Mouse (Mus musculus) layer of hippocampus, postnatal 36 days (tissue): Measurements from ENCODE around the gene Apobr. TPM values are rescaled to one million over a fixed set of nuclear protein-coding genes. Genes with fewer than 3 reads are reported as not detected.

ENCODE experiments used
- DNase-seq, 2 experiments: peaks; one replicate each; pipeline ENCODE4 v3.0.0; 2022
- total RNA-seq, 2 experiments: library from RNA; stranded (reverse); gene quantifications; 2 replicates each; pipeline ENCODE4 v1.2.3; 2021

Gene Apobr
- total RNA-seq, 2 experiments from 2014 or later = 0.40 to 0.42 TPM

DNA sequence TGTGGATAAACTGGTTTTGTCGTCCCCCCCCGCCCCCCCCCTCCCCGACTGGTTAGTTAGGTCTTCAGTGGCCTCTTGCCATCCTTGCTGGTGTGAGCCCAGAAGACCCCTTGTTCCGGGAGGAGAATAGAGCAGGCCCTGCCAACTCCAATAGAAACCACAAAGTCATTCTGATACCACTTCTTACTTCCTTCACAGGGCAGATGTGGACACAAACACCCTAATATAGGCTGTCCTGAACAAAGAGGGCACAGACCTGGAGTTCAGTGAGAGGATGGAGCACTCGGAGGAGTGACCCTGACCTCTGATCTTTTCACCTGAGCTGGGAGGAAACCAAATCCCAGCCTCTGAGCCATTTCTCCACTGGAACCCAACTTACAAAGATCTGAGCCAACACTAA, 17.2 kb downstream of the Apobr start:
- DNase-seq = no peak

DNA sequence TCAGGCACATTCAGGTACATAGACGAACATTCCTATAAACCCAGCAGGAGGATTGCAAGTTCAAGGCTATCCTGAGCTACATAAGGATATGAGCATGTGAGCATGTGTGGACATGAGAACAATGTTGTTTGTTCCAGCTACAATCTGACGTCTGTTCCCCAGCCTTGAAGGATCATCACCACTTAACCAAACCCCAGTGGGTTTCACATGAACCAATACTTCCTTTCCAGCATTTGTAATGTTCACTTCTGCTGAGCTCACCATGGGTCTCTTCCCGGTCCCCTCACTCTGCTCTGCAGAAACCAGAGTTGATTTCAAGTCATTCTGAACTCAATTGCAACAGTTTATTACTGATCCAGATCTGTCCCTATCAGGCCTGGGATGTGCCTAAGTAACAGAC, 17.9 kb downstream of the Apobr start:
- DNase-seq = no peak

- DNase-seq = no peak
Measured at GRCm38 (mm10) chr7:126606611-126607010, 21.9 kb downstream of the Apobr start.

DNA sequence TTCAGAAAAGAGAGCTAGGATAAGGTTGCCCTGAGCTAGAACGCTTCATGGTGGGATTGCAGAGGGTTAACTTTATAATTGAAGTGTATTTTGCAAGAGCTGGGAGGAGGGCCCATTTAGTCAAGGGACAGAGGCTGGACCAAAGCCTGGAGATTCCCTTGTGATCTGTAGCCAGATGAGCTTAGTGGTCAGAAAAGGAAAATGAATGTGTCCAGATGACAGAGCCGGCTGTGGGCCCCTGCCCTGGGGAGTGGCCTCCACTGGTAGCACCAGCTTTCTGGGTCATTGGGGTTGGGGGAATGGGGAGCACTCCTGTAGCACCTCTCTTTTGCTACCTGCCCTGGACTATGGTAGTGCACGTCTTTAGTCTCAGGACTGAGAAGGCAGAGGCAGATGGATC, 22.3 kb downstream of the Apobr start:
- DNase-seq = no peak

GRCm38 (mm10) chr7:126607796-126608195, 23.1 kb downstream of the Apobr start:
- no peak for DNase-seq

DNA sequence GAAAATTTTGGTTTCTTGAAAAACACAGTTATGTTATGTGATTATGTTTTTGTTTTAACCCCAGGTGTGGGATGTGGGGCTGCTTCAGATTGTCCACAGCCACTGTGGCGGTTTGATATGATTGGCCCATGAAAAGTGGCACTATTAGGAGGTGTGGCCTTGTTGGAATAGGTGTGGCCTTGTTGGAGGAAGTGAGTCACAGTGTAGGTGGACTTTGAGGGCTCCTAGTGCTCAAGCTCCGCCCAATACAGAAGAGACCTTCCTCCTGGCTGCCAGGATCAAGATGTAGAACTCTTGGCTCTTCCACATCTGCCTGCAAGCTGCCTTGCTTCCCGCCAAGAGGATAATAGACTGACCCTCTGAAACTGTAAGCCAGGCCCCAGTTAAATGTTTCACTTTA, 28.0 kb downstream of the Apobr start:
- DNase-seq = no peak

DNA sequence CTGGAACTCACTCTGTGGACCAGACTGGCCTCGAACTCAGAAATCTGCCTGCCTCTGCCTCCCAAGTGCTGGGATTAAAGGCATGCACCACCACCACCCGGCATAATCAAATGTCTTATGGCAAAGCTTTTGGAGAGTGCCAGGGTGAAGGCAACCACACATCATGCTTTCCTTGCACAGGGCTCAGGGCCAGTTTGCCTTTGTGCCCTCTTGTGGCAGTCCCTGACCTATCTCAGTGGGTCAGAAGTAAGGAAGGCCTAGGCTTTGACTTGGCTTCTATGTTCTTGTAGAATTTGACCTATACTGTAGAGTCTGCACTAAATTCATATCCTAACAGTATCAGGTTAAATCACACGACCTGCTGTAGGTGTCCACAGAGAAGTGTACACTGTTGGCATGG, 32.0 kb downstream of the Apobr start:
- DNase-seq = no peak

DNA sequence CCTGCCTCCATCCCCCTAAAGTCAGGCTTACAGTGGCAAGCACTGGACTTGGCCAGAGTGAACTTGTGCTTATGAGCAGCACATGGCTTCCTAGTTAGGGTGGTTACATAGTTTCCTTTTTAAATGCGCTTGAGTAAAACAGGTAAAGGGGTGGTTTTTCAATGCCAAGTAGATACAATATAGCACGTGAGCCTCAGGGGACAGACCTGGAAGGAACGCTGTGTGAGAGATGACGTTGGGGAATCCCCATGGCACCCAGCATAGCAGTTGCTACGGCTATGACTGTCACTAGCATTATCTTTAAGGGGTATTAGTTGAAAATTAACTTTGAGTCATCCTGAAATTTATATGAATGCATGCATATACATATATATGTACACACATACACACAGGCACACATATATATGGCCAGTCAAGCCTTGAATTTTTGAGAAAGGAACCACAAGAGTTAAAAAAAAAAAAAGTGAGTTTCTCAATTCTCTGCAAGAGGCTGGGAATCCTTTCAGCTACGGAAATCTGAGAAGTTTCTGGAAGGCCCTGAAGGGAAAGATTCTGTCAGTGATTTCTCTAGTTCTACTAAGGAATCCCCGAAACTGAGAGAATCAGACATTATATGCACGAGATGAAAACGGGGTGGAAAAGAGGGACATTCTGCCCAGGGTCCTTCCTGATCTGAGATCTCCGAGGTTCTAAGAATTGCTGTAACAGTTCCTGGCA, 35.0 kb downstream of the Apobr start:
- DNase-seq = no peak

- no peak for DNase-seq
Measured at GRCm38 (mm10) chr7:126621452-126622359, 37.0 kb downstream of the Apobr start.

- no peak for DNase-seq
Measured at GRCm38 (mm10) chr7:126623381-126623780, 38.6 kb downstream of the Apobr start.

DNA sequence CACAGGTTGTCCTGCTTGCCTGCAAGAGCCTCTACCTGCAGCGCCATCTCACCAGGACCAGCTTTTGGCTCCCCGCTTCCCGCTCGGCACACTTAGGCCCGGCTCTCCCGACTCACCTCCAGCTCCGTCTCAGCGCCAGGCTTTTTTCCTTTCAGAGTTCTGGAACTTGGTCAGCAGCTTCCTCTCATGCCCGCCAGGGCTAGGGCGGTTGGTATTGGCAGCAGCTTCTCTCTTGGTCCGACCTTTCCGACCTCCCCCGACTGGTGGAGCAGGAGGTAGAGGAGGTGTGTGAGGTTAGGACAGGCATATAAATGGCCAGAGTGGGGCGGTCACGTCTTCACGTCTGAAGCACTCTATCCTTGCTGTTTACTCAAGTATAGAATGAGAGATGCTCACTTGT, 40.0 kb downstream of the Apobr start:
- no peak for DNase-seq

GRCm38 (mm10) chr7:126625369-126625768, 40.6 kb downstream of the Apobr start:
- DNase-seq = peak; percentile 9 to 26

GRCm38 (mm10) chr7:126625807-126626600, 41.3 kb downstream of the Apobr start:
- DNase-seq = no peak

- no peak for DNase-seq
Measured at GRCm38 (mm10) chr7:126628111-126628510, 43.4 kb downstream of the Apobr start.

DNA sequence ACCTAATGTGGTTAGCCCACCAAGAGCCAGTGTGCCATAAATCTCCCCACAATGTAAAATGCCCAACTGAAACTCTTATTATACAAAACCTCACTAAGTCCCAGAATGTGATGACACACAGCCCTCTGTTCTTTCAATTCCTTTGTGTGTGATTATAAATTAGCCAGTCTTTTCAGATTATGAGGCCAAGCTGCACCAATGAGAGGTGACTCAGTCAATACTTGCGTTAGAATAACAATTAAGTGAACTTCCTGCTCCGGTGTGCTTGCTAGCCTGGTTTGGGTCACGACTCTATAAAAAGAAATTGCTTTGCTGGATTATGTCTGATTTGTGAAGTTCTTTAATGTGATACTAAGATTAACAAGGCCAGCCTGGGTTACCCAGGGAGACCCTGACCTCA, 45.2 kb downstream of the Apobr start:
- no peak for DNase-seq

- no peak for DNase-seq
Measured at GRCm38 (mm10) chr7:126630824-126631518, 46.2 kb downstream of the Apobr start, which contains the start of gene Nupr1. Gene Nupr1, minus strand, starts transcription at chr7:126630861.

DNA sequence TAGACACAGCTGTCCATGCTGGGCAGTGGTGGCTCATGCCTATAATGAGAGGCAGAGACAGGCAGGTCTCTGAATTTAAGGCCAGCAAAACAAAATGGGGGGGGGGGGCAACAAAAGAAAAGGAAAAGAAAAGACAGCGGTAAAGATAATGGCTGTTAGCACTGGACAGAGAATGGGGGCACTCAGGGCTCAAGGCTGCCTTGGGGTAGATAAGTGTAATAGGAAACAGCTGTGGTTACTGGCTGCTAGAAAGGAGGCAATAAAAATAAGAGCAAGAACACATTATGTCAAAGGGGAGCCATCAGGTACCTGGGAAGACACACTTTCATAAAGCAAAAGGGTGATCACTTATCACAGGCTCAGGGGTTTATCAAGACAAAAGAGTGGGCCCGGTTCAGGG, 47.7 kb downstream of the Apobr start:
- DNase-seq = no peak

DNA sequence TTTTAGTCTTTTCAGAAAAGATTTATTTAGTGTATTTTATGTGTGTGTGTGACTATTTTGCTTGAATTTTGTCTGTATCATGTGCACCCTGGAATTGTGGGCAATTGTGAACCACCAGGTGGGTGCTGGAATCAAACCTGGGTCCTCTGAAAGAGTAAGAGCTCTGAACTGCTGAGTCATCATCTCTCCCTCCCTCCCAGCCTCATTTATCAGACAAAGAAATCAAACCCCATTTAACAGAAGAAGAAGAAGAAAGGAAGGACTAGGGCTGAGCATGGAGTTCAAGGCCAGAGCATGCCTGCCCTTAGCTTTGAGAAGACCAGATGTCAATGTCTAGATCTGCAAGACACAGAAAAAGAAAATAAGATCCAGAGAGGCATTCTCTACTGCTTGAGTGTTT, 50.6 kb downstream of the Apobr start:
- no peak for DNase-seq

DNA sequence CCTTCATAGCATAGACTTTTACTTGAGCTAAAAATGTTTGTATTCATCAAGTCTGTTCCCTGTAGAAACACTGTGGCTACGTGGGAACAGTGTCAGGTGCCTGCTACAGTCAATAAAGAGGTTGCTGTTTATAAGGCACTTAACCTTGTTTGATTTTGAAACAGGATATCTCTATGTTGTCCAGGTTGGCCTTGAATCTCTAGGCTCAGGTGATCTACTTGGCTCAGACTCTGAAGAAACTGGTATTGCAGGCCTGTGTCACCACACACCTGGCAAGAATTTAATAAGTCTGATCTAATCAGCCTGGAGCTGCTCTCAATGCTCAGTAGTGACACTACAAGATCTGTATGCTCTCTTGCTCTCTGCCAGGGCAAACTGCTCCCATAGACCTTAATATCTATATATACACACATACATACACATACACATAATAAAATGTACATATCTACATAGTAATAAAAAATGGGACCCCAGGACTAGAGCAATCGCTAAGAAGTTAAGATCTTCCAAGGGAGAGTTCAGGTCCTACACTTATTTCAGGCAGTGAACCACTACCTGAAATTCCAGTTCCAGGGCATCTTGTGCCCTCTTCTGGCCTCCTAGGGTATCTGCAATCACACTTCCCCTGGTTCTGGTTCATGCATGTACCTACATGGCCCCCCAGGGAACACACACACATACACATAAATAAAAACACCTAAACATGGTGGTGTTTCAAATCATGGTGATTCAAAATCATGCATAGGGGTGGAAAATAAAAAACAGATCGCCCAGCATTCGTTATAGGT, 52.2 kb downstream of the Apobr start:
- DNase-seq = peak; percentile 17 to 27
